Mouse (Mus musculus) lung, postnatal 0 days (tissue): ENCODE measurements at regions not wholly inside any gene's neighbourhood (a gene's known extent, or its start where the extent isn't known, plus 50 kb on each side); places are given as distances from the start of the nearest gene placed in this dataset.

Source experiments
- CTCF ChIP-seq: IDR thresholded peaks from 2 replicates; pipeline ENCODE4 v1.5.1; 2016; ENCODE audit warnings: antibody characterized with exemption, mild to moderate bottlenecking
- EP300 ChIP-seq: IDR thresholded peaks from 2 replicates; pipeline ENCODE4 v1.6.1; 2016; ENCODE audit warnings: antibody characterized with exemption, mild to moderate bottlenecking, control low read depth

GRCm38 (mm10) chr1:17377562-17377961 lies 768.1 kb downstream of the Crisp4 start:
- TF ChIP-seq CTCF: no peak
- TF ChIP-seq EP300: no peak
